Mouse (Mus musculus): ENCODE measurements around the gene Kctd14. TPM values are rescaled to one million over a fixed set of nuclear protein-coding genes. Genes with fewer than 3 reads are reported as not detected.
"Not testable (repeated sequence)": the region's sequence is repeated elsewhere in the genome, so short reads cannot be mapped to it uniquely, and the experiment has no call there.

Kctd14 gene
- 4.8 and 6.7 TPM in 2 replicates for polyA plus RNA-seq (2015; fragmentation: Nextera tagmentation; extraction: Ambion mirVana)

GRCm38 (mm10) chr7:97451023-97451422 lies at the start of gene Kctd14:
Kctd14 (plus strand) TSS chr7:97451323.
- H3K9me3 ChIP-seq (ENCODE audit: low read length); H3K4me2 ChIP-seq (replicated peaks; ENCODE audit: low read depth, low read length); H3K4me1 ChIP-seq (ENCODE audit: insufficient read depth, low read depth, low read length); H3K27ac ChIP-seq (ENCODE audit: low read length); H3K4me3 ChIP-seq (ENCODE audit: low read depth, low read length); H3K36me3 ChIP-seq (ENCODE audit: insufficient read depth, low read length); ATAC-seq; DNase-seq (ENCODE audit: low spot score); H3K27me3 ChIP-seq (replicated peaks; ENCODE audit: insufficient read depth, low read length); H3K9ac ChIP-seq (replicated peaks; ENCODE audit: low read depth): not testable (repeated sequence)
- 38% methylated on average over 2 of the region's 2 CpGs for WGBS

GRCm38 (mm10) chr7:97407145-97407544 lies 44.0 kb upstream of the Kctd14 start:
- peak; percentile 23 for ATAC-seq
- WGBS, result 58% methylated on average over 10 of the region's 10 CpGs
- TF ChIP-seq EP300 (IDR thresholded peaks at IDR 0.05), result no peak
- TF ChIP-seq CTCF (IDR thresholded peaks at IDR 0.05), result no peak
- Histone ChIP-seq H3K36me3 (ENCODE audit: insufficient read depth, low read length) (peaks cover 20% of the 10 kb centered on the region; the same call in 1 of the 2 replicates), H3K27me3 (replicated peaks; ENCODE audit: insufficient read depth, low read length) (no peaks in the 10 kb centered on the region), H3K9ac (replicated peaks; ENCODE audit: low read depth) (no peak overlapping the region), H3K27ac (ENCODE audit: low read length) (no peak overlapping the region), H3K4me2 (replicated peaks; ENCODE audit: low read depth, low read length) (no peak overlapping the region), H3K4me3 (ENCODE audit: low read depth, low read length) (no peak overlapping the region), H3K4me1 (ENCODE audit: insufficient read depth, low read depth, low read length) (no peaks in the 10 kb centered on the region), H3K9me3 (ENCODE audit: low read length) (no peaks in the 10 kb centered on the region)
- DNase-seq (ENCODE audit: low spot score), result no peak

GRCm38 (mm10) chr7:97411106-97411505 lies 40.0 kb upstream of the Kctd14 start:
- no peaks in the 10 kb centered on the region for H3K27me3 ChIP-seq (replicated peaks; ENCODE audit: insufficient read depth, low read length)
- H3K9me3 ChIP-seq (ENCODE audit: low read length), result no peaks in the 10 kb centered on the region
- H3K4me2 ChIP-seq (replicated peaks; ENCODE audit: low read depth, low read length), result no peak overlapping the region
- H3K4me1 ChIP-seq (ENCODE audit: insufficient read depth, low read depth, low read length), result no peaks in the 10 kb centered on the region
- no peak overlapping the region for H3K4me3 ChIP-seq (ENCODE audit: low read depth, low read length)
- H3K9ac ChIP-seq (replicated peaks; ENCODE audit: low read depth), result no peak overlapping the region
- 84% methylated on average over 2 of the region's 2 CpGs for WGBS
- no peak for ATAC-seq
- peaks cover 20% of the 10 kb centered on the region; the same call in 1 of the 2 replicates for H3K36me3 ChIP-seq (ENCODE audit: insufficient read depth, low read length)
- H3K27ac ChIP-seq (ENCODE audit: low read length), result no peak overlapping the region
- TF ChIP-seq CTCF (IDR thresholded peaks at IDR 0.05), result no peak
- no peak for TF ChIP-seq EP300 (IDR thresholded peaks at IDR 0.05)
- DNase-seq (ENCODE audit: low spot score), result no peak

- WGBS, result 79% methylated on average over 3 of the region's 3 CpGs
- no peak for TF ChIP-seq EP300 (IDR thresholded peaks at IDR 0.05)
- TF ChIP-seq CTCF (IDR thresholded peaks at IDR 0.05), result peak; percentile 60
- H3K4me1 ChIP-seq (ENCODE audit: insufficient read depth, low read depth, low read length), result no peaks in the 10 kb centered on the region
- H3K9ac ChIP-seq (replicated peaks; ENCODE audit: low read depth), result no peak overlapping the region
- H3K36me3 ChIP-seq (ENCODE audit: insufficient read depth, low read length), result peaks cover 20% of the 10 kb centered on the region; the same call in 1 of the 2 replicates
- no peak overlapping the region for H3K4me2 ChIP-seq (replicated peaks; ENCODE audit: low read depth, low read length)
- no peaks in the 10 kb centered on the region for H3K9me3 ChIP-seq (ENCODE audit: low read length)
- no peak overlapping the region for H3K4me3 ChIP-seq (ENCODE audit: low read depth, low read length)
- DNase-seq (ENCODE audit: low spot score) (no peak), ATAC-seq (no peak)
- no peak overlapping the region for H3K27ac ChIP-seq (ENCODE audit: low read length)
- H3K27me3 ChIP-seq (replicated peaks; ENCODE audit: insufficient read depth, low read length), result no peaks in the 10 kb centered on the region
These were observed 39.5 kb upstream of the Kctd14 start for GRCm38 (mm10) chr7:97411575-97411974.

- TF ChIP-seq CTCF (IDR thresholded peaks at IDR 0.05), result no peak
- no peak for TF ChIP-seq EP300 (IDR thresholded peaks at IDR 0.05)
- no peak overlapping the region for H3K4me3 ChIP-seq (ENCODE audit: low read depth, low read length)
- ATAC-seq, result no peak
- DNase-seq (ENCODE audit: low spot score), result no peak
- 82% methylated on average over 1 of the region's 1 CpGs for WGBS
- H3K36me3 ChIP-seq (ENCODE audit: insufficient read depth, low read length), result peaks cover 17% of the 10 kb centered on the region; the same call in 1 of the 2 replicates
- H3K9me3 ChIP-seq (ENCODE audit: low read length), result no peaks in the 10 kb centered on the region
- H3K27ac ChIP-seq (ENCODE audit: low read length), result no peak overlapping the region
- H3K4me1 ChIP-seq (ENCODE audit: insufficient read depth, low read depth, low read length), result no peaks in the 10 kb centered on the region
- H3K27me3 ChIP-seq (replicated peaks; ENCODE audit: insufficient read depth, low read length), result no peaks in the 10 kb centered on the region
- no peak overlapping the region for H3K9ac ChIP-seq (replicated peaks; ENCODE audit: low read depth)
- no peak overlapping the region for H3K4me2 ChIP-seq (replicated peaks; ENCODE audit: low read depth, low read length)
These were observed 37.1 kb upstream of the Kctd14 start for GRCm38 (mm10) chr7:97413981-97414380.

GRCm38 (mm10) chr7:97414426-97414825 lies 36.7 kb upstream of the Kctd14 start:
- Histone ChIP-seq H3K27me3 (replicated peaks; ENCODE audit: insufficient read depth, low read length) (no peaks in the 10 kb centered on the region), H3K4me2 (replicated peaks; ENCODE audit: low read depth, low read length) (no peak overlapping the region), H3K36me3 (ENCODE audit: insufficient read depth, low read length) (peaks cover 13% of the 10 kb centered on the region; the same call in 1 of the 2 replicates), H3K9ac (replicated peaks; ENCODE audit: low read depth) (no peak overlapping the region), H3K9me3 (ENCODE audit: low read length) (no peaks in the 10 kb centered on the region), H3K4me1 (ENCODE audit: insufficient read depth, low read depth, low read length) (no peaks in the 10 kb centered on the region), H3K4me3 (ENCODE audit: low read depth, low read length) (no peak overlapping the region), H3K27ac (ENCODE audit: low read length) (no peak overlapping the region)
- TF ChIP-seq CTCF (IDR thresholded peaks at IDR 0.05) (no peak), EP300 (IDR thresholded peaks at IDR 0.05) (no peak)
- DNase-seq (ENCODE audit: low spot score) (no peak), ATAC-seq (no peak)
- WGBS, result 39% methylated on average over 1 of the region's 1 CpGs

Data from lung, postnatal 0 days (tissue).